Mouse (Mus musculus) frontal cortex, adult 2 months (tissue): ENCODE data around the gene Exosc6. TPM values are rescaled to one million over a fixed set of nuclear protein-coding genes. Genes with fewer than 3 reads are reported as not detected.

ENCODE experiments used
- polyA plus RNA-seq: library from polyadenylated mRNA; depleted of rRNA; stranded (reverse); fragments of >200 nt; gene quantifications from 2 replicates; pipeline ENCODE4 v1.2.3, GENCODE M21; 2012; rRNA removed

Exosc6 gene
- polyA plus RNA-seq, 1 experiment: not detected

Other genes with a start within 250 kb of the Exosc6 start
- 37.2 and 40.9 TPM in 2 replicates for gene Cog4, start 209.7 kb upstream of the Exosc6 start, polyA plus RNA-seq
- gene Sf3b3, start 209.6 kb upstream of the Exosc6 start, polyA plus RNA-seq: 39.5 and 39.9 TPM in 2 replicates
- gene Fuk, start 153.9 kb upstream of the Exosc6 start, polyA plus RNA-seq: 15.8 and 18.4 TPM in 2 replicates
- gene St3gal2, start 136.4 kb upstream of the Exosc6 start, polyA plus RNA-seq: 48.0 and 56.7 TPM in 2 replicates
- 25.1 and 27.5 TPM in 2 replicates for gene Ddx19a, start 58.5 kb upstream of the Exosc6 start, polyA plus RNA-seq
- 14.2 TPM in 2 replicates for gene Ddx19b, start 24.6 kb upstream of the Exosc6 start, polyA plus RNA-seq
- 65.7 and 70.7 TPM in 2 replicates for gene Aars, start 23.2 kb upstream of the Exosc6 start, polyA plus RNA-seq
- 4.1 and 4.4 TPM in 2 replicates for gene Clec18a, start 36.1 kb downstream of the Exosc6 start, polyA plus RNA-seq
- gene Pdpr, start 38.3 kb downstream of the Exosc6 start, polyA plus RNA-seq: 12.9 and 15.8 TPM in 2 replicates
- 62.3 and 70.4 TPM in 2 replicates for gene Glg1, start 202.9 kb downstream of the Exosc6 start, polyA plus RNA-seq
- 14.8 and 15.1 TPM in 2 replicates for gene Rfwd3, start 243.9 kb downstream of the Exosc6 start, polyA plus RNA-seq